Mouse (Mus musculus) G1E (cell line): Measurements from ENCODE around the gene Grin2d.

Experiments used
- CTCF ChIP-seq: IDR thresholded peaks from 2 replicates; pipeline ENCODE4 v1.5.1; 2012; ENCODE audit warnings: low read depth, low read length, inconsistent platforms, mixed read lengths
- POLR2AphosphoS5 ChIP-seq: IDR thresholded peaks from 2 replicates; pipeline ENCODE4 v1.6.1; 2012; ENCODE audit warnings: low read depth, low read length, inconsistent platforms; ENCODE audit not compliant: insufficient replicate concordance

DNA sequence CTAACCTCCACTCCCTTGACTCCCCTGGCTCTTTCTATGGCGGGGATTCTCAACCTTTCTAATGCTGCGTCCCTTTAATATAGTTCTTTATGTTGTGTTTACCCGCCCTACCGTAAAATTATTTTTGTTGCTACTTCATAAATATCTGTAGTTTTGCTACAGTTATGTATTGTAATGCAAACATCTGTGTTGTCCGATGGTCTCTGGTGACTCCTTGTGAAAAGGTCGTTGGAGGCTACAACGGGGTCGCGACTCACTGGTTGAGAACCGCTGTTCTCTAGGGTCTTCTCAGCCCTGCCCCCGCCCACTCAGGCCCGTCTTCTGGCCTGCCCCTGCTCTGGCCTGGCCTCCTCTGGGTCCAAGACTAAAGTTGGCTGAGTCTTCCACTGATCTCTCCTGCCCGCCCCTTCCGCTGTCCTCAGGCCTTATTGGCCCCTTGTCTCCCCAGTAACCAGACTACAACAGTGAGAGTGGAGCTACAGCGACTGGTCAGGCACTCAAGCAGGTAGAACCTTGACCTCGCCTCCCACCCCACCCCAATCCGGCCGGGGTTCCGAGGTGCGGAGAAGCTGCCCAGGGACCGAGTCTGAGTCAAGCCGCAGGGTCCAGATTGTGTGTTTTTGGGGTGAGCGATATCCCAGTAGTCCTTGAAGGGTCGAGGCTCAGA, 45.7 kb upstream of the Grin2d start, which contains the start of gene Ccdc114:
- TF ChIP-seq CTCF (no peak), POLR2AphosphoS5 (no peak)
